18 mouse cellular contexts compared by ENCODE assay signal in the genomic region with DNA sequence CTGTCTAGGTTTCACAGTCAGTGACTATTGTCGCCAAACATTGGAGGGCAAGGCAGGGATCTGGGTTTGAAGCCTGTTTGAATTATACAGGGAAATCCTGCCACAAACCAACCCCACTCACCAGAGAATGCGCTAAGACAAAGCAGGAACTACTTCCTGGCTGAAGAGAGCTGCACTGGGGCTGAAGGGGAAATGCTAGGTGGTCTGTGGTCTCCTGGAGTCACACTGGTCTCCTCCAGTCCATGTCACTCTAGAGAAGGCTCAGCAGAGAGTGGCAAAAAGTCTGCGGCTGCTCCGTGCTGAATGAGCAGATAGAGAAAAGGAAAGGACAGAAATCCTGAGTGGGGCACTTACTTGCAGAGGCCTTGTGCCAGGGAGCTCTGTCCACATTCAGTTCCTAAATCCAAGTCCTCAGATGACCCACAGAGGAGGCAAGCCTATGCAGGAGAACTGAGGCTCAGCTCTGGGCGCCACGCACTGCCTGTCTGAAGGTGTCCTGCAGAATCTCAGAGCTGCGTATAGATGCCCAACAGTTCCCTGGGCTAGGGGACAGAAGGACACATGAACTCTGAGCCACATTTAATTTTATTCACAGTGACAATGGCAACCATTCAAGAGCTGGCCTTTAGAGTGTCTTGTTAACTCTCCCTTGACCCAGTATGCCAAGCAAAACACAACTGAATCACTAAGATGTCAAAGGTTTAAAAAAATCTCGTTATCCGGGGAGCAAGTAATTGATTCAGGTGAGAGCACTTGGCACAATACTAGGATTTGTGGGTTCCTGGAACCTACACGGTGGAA. TPM values are rescaled to one million over a fixed set of nuclear protein-coding genes. Genes with fewer than 3 reads are reported as not detected.
DNase-seq lines count a peak whose midpoint lies in the region; ATAC-seq and TF ChIP-seq lines count a peak whose summit lies in the region.
"Had no signal": no experiment of that assay in that cellular context is flagged by ENCODE, and none has a peak within 500 bp of the region (broad histone marks: within the 10 kb centered on the region; RNA-seq: fewer than 3 reads in every experiment).

No protein-coding gene starts in this region.

- no peak overlapping the region for H3K4me3 ChIP-seq in heart, embryonic 15.5 days
- no peak overlapping the region for H3K4me3 ChIP-seq in neural tube, embryonic 11.5 days (ENCODE audit: low read depth, low read length)
- H3K4me3 ChIP-seq in stomach, postnatal 0 days (ENCODE audit: low read depth, low read length), result no peak overlapping the region
- H3K4me3 ChIP-seq: embryonic facial prominence, embryonic 13.5 days; hindbrain, embryonic 13.5 days; intestine, embryonic 15.5 days; left cerebral cortex, adult 2 months had no signal

- 72% methylated on average over 10 of the region's 10 CpGs for WGBS in heart, embryonic 15.5 days
- 85% methylated on average over 10 of the region's 10 CpGs for WGBS in neural tube, embryonic 11.5 days
- 75% methylated on average over 10 of the region's 10 CpGs for WGBS in stomach, postnatal 0 days

- no peak for ATAC-seq in heart, embryonic 15.5 days (replicated peaks; ENCODE audit: insufficient number of reproducible peaks, insufficient read depth, low FRiP score, low read depth)
- no peak for ATAC-seq in neural tube, embryonic 11.5 days (ENCODE audit: insufficient read depth, low FRiP score, low TSS enrichment)
- no peak for ATAC-seq in stomach, postnatal 0 days (ENCODE audit: low FRiP score, low TSS enrichment)
- ATAC-seq: intestine, embryonic 15.5 days had no signal

- no peak for TF ChIP-seq CTCF in stomach, postnatal 0 days (IDR thresholded peaks at IDR 0.05; ENCODE audit: low read depth)

- H3K27me3 ChIP-seq in heart, embryonic 15.5 days, result peaks cover 6% of the 10 kb centered on the region; the same call in 1 of the 2 replicates
- H3K27me3 ChIP-seq in neural tube, embryonic 11.5 days (ENCODE audit: control insufficient read depth, insufficient read depth, low read length), result 0 out of 2 replicates have a peak, but pooled peaks cover 9% of the 10 kb centered on the region
- no peaks in the 10 kb centered on the region for H3K27me3 ChIP-seq in stomach, postnatal 0 days (ENCODE audit: control insufficient read depth, insufficient read depth, low read length)
- H3K27me3 ChIP-seq: intestine, embryonic 15.5 days had no signal

- H3K4me2 ChIP-seq in heart, embryonic 15.5 days, result no peak overlapping the region
- H3K4me2 ChIP-seq in neural tube, embryonic 11.5 days (ENCODE audit: low read depth), result no peak overlapping the region
- no peak overlapping the region for H3K4me2 ChIP-seq in stomach, postnatal 0 days (replicated peaks; ENCODE audit: low read depth)
- H3K4me2 ChIP-seq: embryonic facial prominence, embryonic 13.5 days; hindbrain, embryonic 13.5 days; intestine, embryonic 15.5 days; lung, embryonic 14.5 days had no signal

- no peaks in the 10 kb centered on the region for H3K9me3 ChIP-seq in heart, embryonic 15.5 days (replicated peaks)
- no peaks in the 10 kb centered on the region for H3K9me3 ChIP-seq in neural tube, embryonic 11.5 days (ENCODE audit: control insufficient read depth, low read length)
- no peaks in the 10 kb centered on the region for H3K9me3 ChIP-seq in stomach, postnatal 0 days (ENCODE audit: control insufficient read depth, low read length)
- H3K9me3 ChIP-seq: embryonic facial prominence, embryonic 13.5 days; hindbrain, embryonic 13.5 days; intestine, embryonic 15.5 days had no signal

- H3K27ac ChIP-seq in heart, embryonic 15.5 days, result peak overlapping the region; percentile 65
- H3K27ac ChIP-seq in neural tube, embryonic 11.5 days (ENCODE audit: low read depth, low read length), result no peak overlapping the region
- H3K27ac ChIP-seq in stomach, postnatal 0 days (replicated peaks), result peak overlapping the region; percentile 61; the same call in 1 of the 2 replicates
- H3K27ac ChIP-seq: hindbrain, embryonic 13.5 days; intestine, embryonic 15.5 days; left cerebral cortex, adult 2 months; macrophage had no signal

- H3K9ac ChIP-seq in heart, embryonic 15.5 days, result 0 out of 2 replicates have a peak overlapping the region, but pooled peaks have one; percentile 28
- no peak overlapping the region for H3K9ac ChIP-seq in neural tube, embryonic 11.5 days (ENCODE audit: low read length)
- H3K9ac ChIP-seq in stomach, postnatal 0 days (ENCODE audit: low read length), result no peak overlapping the region; the same call in 1 of the 2 replicates
- H3K9ac ChIP-seq: embryonic facial prominence, embryonic 13.5 days; hindbrain, embryonic 13.5 days; intestine, embryonic 15.5 days; lung, embryonic 14.5 days had no signal

- DNase-seq in adrenal gland, postnatal 10 days, result peak; percentile 23
- no peak for DNase-seq in adrenal gland, postnatal 25 days
- DNase-seq in heart, postnatal 4 days, result no peak
- peak; percentile 3 for DNase-seq in neural tube, embryonic 11.5 days (ENCODE audit: low spot score)
- no peak for DNase-seq in neural tube, embryonic 10.5 days (ENCODE audit: extremely low spot score, low spot score)
- DNase-seq in stomach, postnatal 0 days (ENCODE audit: low spot score), result no peak
- DNase-seq in urinary bladder, postnatal 4 days (ENCODE audit: low spot score in 2 of 2), result no peak
- DNase-seq: cerebellum, adult 2 months; gastrocnemius, postnatal 25 days; lung, embryonic 14.5 days; midbrain, embryonic 14.5 days; thymus, adult 18-20 months had no signal

- H3K4me1 ChIP-seq in heart, embryonic 15.5 days (replicated peaks), result peaks cover 31% of the 10 kb centered on the region
- H3K4me1 ChIP-seq in neural tube, embryonic 11.5 days (ENCODE audit: control insufficient read depth, insufficient read depth, low read length), result peaks cover 8% of the 10 kb centered on the region
- H3K4me1 ChIP-seq in stomach, postnatal 0 days (replicated peaks; ENCODE audit: control insufficient read depth, insufficient read depth), result peaks cover 6% of the 10 kb centered on the region; the same call in 1 of the 2 replicates

- H3K36me3 ChIP-seq in heart, embryonic 15.5 days, result no peaks in the 10 kb centered on the region
- H3K36me3 ChIP-seq in neural tube, embryonic 11.5 days (ENCODE audit: control insufficient read depth, insufficient read depth, low read length), result no peaks in the 10 kb centered on the region
- H3K36me3 ChIP-seq in stomach, postnatal 0 days (ENCODE audit: control insufficient read depth, insufficient read depth, low read length), result no peaks in the 10 kb centered on the region
- H3K36me3 ChIP-seq: embryonic facial prominence, embryonic 13.5 days; hindbrain, embryonic 13.5 days; intestine, embryonic 15.5 days had no signal

- no peak for TF ChIP-seq EP300 in stomach, postnatal 0 days (optimal IDR thresholded peaks at IDR 0.05)

RNA-seq across cellular contexts. Expression of a gene that starts 55.5 kb away (rescaled TPM):
- 10 to 100 TPM; 24.9 to 31.7 TPM for total RNA-seq in adrenal gland, postnatal 10 days (2021)
- total RNA-seq in adrenal gland, postnatal 25 days (2021), result 11.3 and 11.8 TPM in 2 replicates
- 6.4 and 13.0 TPM in 2 replicates for polyA plus RNA-seq in heart, embryonic 15.5 days (2015; fragmentation: Nextera tagmentation; extraction: Ambion mirVana)
- 10 to 100 TPM; 51.5 to 52.3 TPM for total RNA-seq in heart, postnatal 4 days (2021)
- polyA plus RNA-seq in neural tube, embryonic 11.5 days (2014; fragmentation: Nextera tagmentation; extraction: Ambion mirVana), result 19.1 and 19.8 TPM in 2 replicates
- 3.9 and 4.0 TPM in 2 replicates for polyA plus RNA-seq in stomach, postnatal 0 days (2015; fragmentation: Nextera tagmentation; extraction: Ambion mirVana)
- polyA plus RNA-seq: macrophage had no signal

Comparison
In these comparisons a context has a peak if more than half of its experiments do, and no peak if none do; other contexts are left out.
1. DNase-seq: peak in adrenal gland, postnatal 10 days (single experiment) and neural tube, embryonic 11.5 days (single experiment); none in adrenal gland, postnatal 25 days (single experiment), heart, postnatal 4 days (single experiment), neural tube, embryonic 10.5 days (single experiment), stomach, postnatal 0 days (single experiment) and urinary bladder, postnatal 4 days (0 of 2).